Mouse (Mus musculus) liver, embryonic 14.5 days (tissue): ENCODE measurements at regions not wholly inside any gene's neighbourhood (a gene's known extent, or its start where the extent isn't known, plus 50 kb on each side); places are given as distances from the start of the nearest gene placed in this dataset.

Experiments
- ATAC-seq: fragments of 200-750 bp; cut with Nextera tagmentation; 2 replicates; pipeline ENCODE4 v1.8.0; 2017; ENCODE audit warnings: moderate number of reproducible peaks, mild to moderate bottlenecking, moderate library complexity; ENCODE audit not compliant: insufficient read depth
- DNase-seq, 3 experiments: peaks; one replicate each; pipeline ENCODE4 v3.0.0-alpha.2; 2012 to 2013; ENCODE audit warnings: low read depth in 3 of 3, low spot score in 3 of 3
- H3K27ac ChIP-seq: fragments of 300-500 bp; sonication (generic); 2 replicates; pipeline ENCODE4 v1.5.1; 2014; ENCODE audit warnings: moderate library complexity, mild to moderate bottlenecking, control low read depth, inconsistent platforms
- H3K27me3 ChIP-seq: fragments of 300-500 bp; sonication (generic); 2 replicates; pipeline ENCODE4 v1.6.1; 2014; ENCODE audit warnings: mild to moderate bottlenecking, low read length, moderate library complexity; ENCODE audit not compliant: control insufficient read depth, insufficient read depth
- H3K36me3 ChIP-seq: fragments of 300-500 bp; sonication (generic); replicated peaks from 2 replicates; pipeline ENCODE4 v1.6.1; 2014; ENCODE audit warnings: low read depth; ENCODE audit not compliant: control insufficient read depth, insufficient read depth
- H3K4me1 ChIP-seq, 2 experiments: fragments of 200-500 bp in 1 of 2; fragments of 300-500 bp in 1 of 2; sonication (generic) in 1 of 2; replicated peaks; 2 replicates each; pipeline ENCODE4 v1.6.1; 2012 to 2014; ENCODE audit warnings: antibody characterized with exemption in 1 of 2, inconsistent platforms in 1 of 2, low read length in 1 of 2; ENCODE audit not compliant: control insufficient read depth in 2 of 2, insufficient read depth in 2 of 2
- H3K4me2 ChIP-seq: fragments of 300-500 bp; sonication (generic); 2 replicates; pipeline ENCODE4 v1.6.1; 2014; ENCODE audit warnings: low read depth, mild to moderate bottlenecking, control low read depth, moderate library complexity
- H3K4me3 ChIP-seq, 2 experiments: fragments of 200-500 bp in 1 of 2; fragments of 300-500 bp in 1 of 2; sonication (generic) in 1 of 2; 2 replicates each; pipeline ENCODE4 v1.5.1; 2012 to 2014; ENCODE audit warnings: low read depth in 2 of 2, low read length in 2 of 2, mild to moderate bottlenecking in 2 of 2, control low read depth in 1 of 2, inconsistent platforms in 1 of 2, moderate library complexity in 1 of 2; ENCODE audit not compliant: insufficient read depth in 1 of 2
- H3K9ac ChIP-seq: fragments of 300-500 bp; sonication (generic); replicated peaks from 2 replicates; pipeline ENCODE4 v1.6.1; 2014; ENCODE audit warnings: mild to moderate bottlenecking, control low read depth, moderate library complexity
- H3K9me3 ChIP-seq: fragments of 300-500 bp; sonication (generic); 2 replicates; pipeline ENCODE4 v1.6.1; 2016; ENCODE audit warnings: low read length, mixed read lengths; ENCODE audit not compliant: control insufficient read depth
- CTCF ChIP-seq: IDR thresholded peaks from 2 replicates; pipeline ENCODE4 v1.5.1; 2016; ENCODE audit warnings: antibody characterized with exemption, low read depth, control low read depth
- EP300 ChIP-seq: IDR thresholded peaks from 2 replicates; pipeline ENCODE4 v1.6.1; 2016; ENCODE audit warnings: antibody characterized with exemption, low read depth
- WGBS: fragments of 180-500 bp; shearing (Covaris S2); extraction: QIAGEN DNeasy Blood & Tissue Kit; methylation state at CpG from one replicate; pipeline ENCODE4 v1.1.7; 2014; ENCODE audit not compliant: insufficient replicate concordance; 5-methylcytosine and 5-hydroxymethylcytosine counted together

DNA sequence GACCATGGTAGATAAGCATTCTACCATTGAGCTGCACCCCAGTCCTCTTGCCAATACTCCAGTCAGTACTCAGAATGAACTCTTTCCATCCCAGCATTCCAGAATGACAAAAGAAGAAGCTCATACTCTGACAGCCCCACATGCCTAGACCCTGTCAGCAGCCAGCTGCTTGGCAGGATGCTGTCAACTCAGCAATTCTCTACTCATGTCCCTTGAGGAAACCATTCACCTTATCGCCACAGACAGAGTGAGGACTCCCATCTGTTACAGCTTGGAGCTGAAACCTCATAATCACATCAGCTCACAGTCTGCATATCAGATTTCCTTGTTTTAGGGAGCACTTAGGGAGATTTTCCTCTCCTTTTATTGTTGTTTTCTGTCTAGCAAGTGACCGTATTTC is 420.5 kb upstream of the Plxna2 start:
- 36% methylated on average over 2 of the region's 2 CpGs for WGBS
- Histone ChIP-seq H3K4me1 (no peaks in the 10 kb centered on the region), H3K4me2 (no peak overlapping the region), H3K36me3 (no peaks in the 10 kb centered on the region), H3K9ac (no peak overlapping the region), H3K27me3 (no peaks in the 10 kb centered on the region), H3K9me3 (no peaks in the 10 kb centered on the region), H3K4me3 (no peak overlapping the region), H3K27ac (no peak overlapping the region)
- no peak for DNase-seq
- no peak for ATAC-seq
- TF ChIP-seq EP300 (no peak), CTCF (no peak)

DNA sequence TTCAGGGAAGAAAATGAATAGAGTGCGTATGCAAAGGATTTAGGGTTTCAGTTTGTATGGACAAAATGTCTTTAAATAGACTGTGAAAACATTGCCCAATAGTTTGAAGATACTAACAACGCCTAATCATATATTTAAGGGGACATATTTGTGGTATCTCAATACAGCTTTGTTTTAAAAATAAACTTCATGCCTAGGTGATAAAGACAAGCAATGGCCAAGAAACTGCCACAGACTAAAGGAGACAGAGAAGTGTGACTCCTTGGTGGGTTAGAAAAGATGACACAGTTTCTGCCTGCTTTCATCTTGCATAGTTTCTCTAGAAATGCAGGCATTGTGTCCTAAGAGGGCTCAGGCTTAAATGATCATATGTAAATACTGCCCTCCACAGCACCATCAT is 435.7 kb upstream of the Plxna2 start:
- WGBS = 53% methylated on average over 2 of the region's 2 CpGs
- Histone ChIP-seq H3K9ac (no peak overlapping the region), H3K27me3 (no peaks in the 10 kb centered on the region), H3K4me3 (no peak overlapping the region), H3K4me2 (no peak overlapping the region), H3K9me3 (no peaks in the 10 kb centered on the region), H3K36me3 (no peaks in the 10 kb centered on the region), H3K4me1 (no peaks in the 10 kb centered on the region), H3K27ac (no peak overlapping the region)
- DNase-seq (no peak), ATAC-seq (no peak)
- TF ChIP-seq CTCF (no peak), EP300 (no peak)

DNA sequence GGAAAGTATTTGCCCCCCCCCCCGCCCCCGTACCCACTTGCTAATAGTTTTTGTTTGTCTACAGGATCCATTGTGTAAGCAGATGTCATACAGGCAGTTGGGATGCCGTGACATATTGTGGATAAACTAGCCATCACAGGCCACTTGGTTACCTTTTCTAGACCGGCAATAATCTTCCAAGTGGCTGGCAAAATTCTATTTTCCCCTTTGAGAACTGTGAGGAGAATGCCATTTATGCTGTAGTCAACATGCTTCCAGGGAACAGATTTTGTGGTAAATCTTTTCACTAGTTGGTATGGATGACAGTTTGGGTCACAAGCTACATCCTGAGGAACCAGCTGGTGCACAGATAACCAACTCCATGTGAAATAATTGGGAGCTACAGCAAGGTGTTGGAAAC is 456.5 kb upstream of the Plxna2 start:
- no peaks in the 10 kb centered on the region for H3K36me3 ChIP-seq
- 55% methylated on average over 4 of the region's 4 CpGs for WGBS
- H3K4me2 ChIP-seq = no peak overlapping the region
- H3K9ac ChIP-seq = no peak overlapping the region
- ATAC-seq (no peak), DNase-seq (no peak)
- no peak for TF ChIP-seq EP300
- TF ChIP-seq CTCF = no peak
- H3K4me3 ChIP-seq = no peak overlapping the region
- no peaks in the 10 kb centered on the region for H3K27me3 ChIP-seq
- H3K27ac ChIP-seq = no peak overlapping the region
- no peaks in the 10 kb centered on the region for H3K4me1 ChIP-seq
- H3K9me3 ChIP-seq = no peaks in the 10 kb centered on the region

DNA sequence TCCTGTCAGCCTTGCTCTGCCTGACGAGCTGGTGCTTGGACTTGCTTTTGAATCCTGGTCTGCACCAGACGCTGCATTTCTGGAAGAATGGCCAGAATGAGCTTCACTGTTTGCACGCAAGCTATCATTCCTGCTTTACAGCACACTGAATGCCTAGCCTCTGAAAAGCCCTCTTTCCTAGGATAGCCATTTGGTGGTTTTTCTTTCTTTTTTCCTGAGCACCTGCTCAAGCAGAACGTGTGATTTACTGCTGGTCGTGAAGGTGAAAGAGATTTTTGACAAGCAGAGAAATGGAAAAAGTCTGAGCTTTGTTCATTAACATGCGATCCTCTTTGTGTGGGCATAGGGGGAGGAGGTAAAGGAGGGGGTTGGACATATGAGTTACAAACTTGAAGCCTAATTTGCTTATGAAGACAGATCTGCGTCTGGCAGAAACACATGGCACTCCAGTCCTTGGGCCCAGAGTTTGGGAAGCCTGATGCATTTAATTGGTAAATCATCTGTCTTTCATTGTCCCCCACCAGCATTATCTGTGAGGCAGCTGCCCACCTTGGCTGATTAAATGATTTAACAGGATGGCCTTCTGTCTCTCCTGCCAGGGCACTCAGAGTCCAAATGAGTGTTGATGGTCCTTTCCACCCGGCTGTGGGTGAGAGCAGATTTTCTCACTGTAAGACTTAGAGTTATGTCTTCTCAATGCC is 457.1 kb upstream of the Plxna2 start:
- H3K9me3 ChIP-seq = no peaks in the 10 kb centered on the region
- no peak overlapping the region for H3K4me3 ChIP-seq
- WGBS = 53% methylated on average over 8 of the region's 8 CpGs
- TF ChIP-seq EP300 = no peak
- TF ChIP-seq CTCF = no peak
- no peak overlapping the region for H3K4me2 ChIP-seq
- no peaks in the 10 kb centered on the region for H3K27me3 ChIP-seq
- ATAC-seq (no peak), DNase-seq (no peak)
- H3K4me1 ChIP-seq = no peaks in the 10 kb centered on the region
- H3K36me3 ChIP-seq = no peaks in the 10 kb centered on the region
- no peak overlapping the region for H3K27ac ChIP-seq
- H3K9ac ChIP-seq = no peak overlapping the region

DNA sequence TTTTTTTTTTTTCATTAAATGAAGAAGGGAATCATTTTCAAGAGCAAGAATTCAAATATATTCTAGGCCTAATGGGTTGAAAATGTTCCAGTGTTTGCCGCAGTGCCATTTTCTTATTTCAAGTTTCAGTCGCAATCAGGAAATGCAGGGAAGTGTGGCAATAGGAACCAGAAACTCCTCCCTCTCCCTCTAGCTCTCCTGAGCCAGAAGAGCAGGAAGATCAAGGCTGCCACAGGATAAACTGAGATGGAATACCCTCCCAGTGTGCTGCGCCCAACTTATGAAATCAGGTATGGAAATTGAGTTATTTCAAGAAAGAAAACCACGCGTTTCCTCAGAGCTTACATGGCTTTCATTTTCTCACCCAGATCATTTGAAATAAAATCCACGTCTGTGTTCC is 460.8 kb upstream of the Plxna2 start:
- WGBS = 67% methylated on average over 6 of the region's 6 CpGs
- Histone ChIP-seq H3K9ac (no peak overlapping the region), H3K4me3 (no peak overlapping the region), H3K27ac (no peak overlapping the region), H3K27me3 (no peaks in the 10 kb centered on the region), H3K4me2 (no peak overlapping the region), H3K9me3 (no peaks in the 10 kb centered on the region), H3K36me3 (no peaks in the 10 kb centered on the region), H3K4me1 (no peaks in the 10 kb centered on the region)
- ATAC-seq = no peak
- no peak for DNase-seq
- TF ChIP-seq EP300 (no peak), CTCF (no peak)
